Mouse (Mus musculus) E14TG2a.4 (cell line): Measurements from ENCODE around the gene Nepn.

ENCODE experiments used
- H3K27me3 ChIP-seq: 2 replicates; pipeline ENCODE4 v1.6.1; 2014; ENCODE audit warnings: low read length, control low read depth; ENCODE audit not compliant: insufficient read depth
- H3K36me3 ChIP-seq: 2 replicates; pipeline ENCODE4 v1.6.1; 2014; ENCODE audit warnings: low read length, control low read depth; ENCODE audit not compliant: insufficient read depth
- H3K4me1 ChIP-seq: replicated peaks from 2 replicates; pipeline ENCODE4 v1.6.1; 2014; ENCODE audit warnings: low read depth, low read length, control low read depth
- H3K4me3 ChIP-seq: replicated peaks from 2 replicates; pipeline ENCODE4 v1.5.1; 2014; ENCODE audit warnings: mild to moderate bottlenecking, low read length
- H3K9me3 ChIP-seq: 2 replicates; pipeline ENCODE4 v1.6.1; 2014; ENCODE audit warnings: low read length, control low read depth
- CTCF ChIP-seq: conservative IDR thresholded peaks from 2 replicates; pipeline ENCODE4 v1.5.1; 2014; ENCODE audit warnings: low read length
- NANOG ChIP-seq: IDR thresholded peaks from 2 replicates; pipeline ENCODE4 v1.6.1; 2014; ENCODE audit warnings: borderline replicate concordance, low read length, mixed read lengths
- POU5F1 ChIP-seq: IDR thresholded peaks from 2 replicates; pipeline ENCODE4 v1.6.1; 2014; ENCODE audit warnings: low read length, borderline replicate concordance

Gene Nepn

GRCm38 (mm10) chr10:52427634-52428415 is 39.1 kb downstream of the Nepn start:
- H3K9me3 ChIP-seq = no peaks in the 10 kb centered on the region
- no peak overlapping the region for H3K4me3 ChIP-seq
- peaks cover 47% of the 10 kb centered on the region for H3K36me3 ChIP-seq
- peaks cover 40% of the 10 kb centered on the region for H3K4me1 ChIP-seq
- TF ChIP-seq CTCF = no peak
- TF ChIP-seq NANOG = no peak
- no peak for TF ChIP-seq POU5F1
- no peaks in the 10 kb centered on the region for H3K27me3 ChIP-seq

DNA sequence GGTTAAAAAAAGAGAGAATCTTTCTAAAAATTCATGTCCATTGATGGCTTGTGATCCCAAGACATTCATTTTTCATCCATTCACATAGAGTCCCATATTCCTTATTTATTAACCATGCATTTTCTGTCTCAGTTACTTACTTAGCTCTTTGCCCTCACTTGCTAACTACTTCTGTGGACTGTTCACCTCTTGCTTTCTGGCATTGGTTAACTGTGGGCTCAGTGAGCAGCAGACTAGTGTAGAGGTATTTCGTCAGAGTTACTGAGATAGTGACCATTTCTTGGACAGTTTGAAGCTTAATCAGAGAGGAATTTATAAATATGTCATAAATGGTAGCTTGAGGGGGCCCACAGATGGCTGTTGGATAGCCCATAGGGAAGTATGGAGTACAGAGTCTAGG is 42.2 kb downstream of the Nepn start:
- TF ChIP-seq CTCF (no peak), NANOG (no peak), POU5F1 (no peak)
- Histone ChIP-seq H3K4me3 (no peak overlapping the region), H3K36me3 (peaks cover 72% of the 10 kb centered on the region), H3K9me3 (no peaks in the 10 kb centered on the region), H3K27me3 (no peaks in the 10 kb centered on the region), H3K4me1 (peaks cover 20% of the 10 kb centered on the region)

GRCm38 (mm10) chr10:52434836-52435235 is 46.1 kb downstream of the Nepn start:
- H3K27me3 ChIP-seq = no peaks in the 10 kb centered on the region
- peaks cover 88% of the 10 kb centered on the region for H3K36me3 ChIP-seq
- H3K4me1 ChIP-seq = no peaks in the 10 kb centered on the region
- TF ChIP-seq CTCF (no peak), POU5F1 (no peak), NANOG (no peak)
- no peak overlapping the region for H3K4me3 ChIP-seq
- no peaks in the 10 kb centered on the region for H3K9me3 ChIP-seq
